Mouse (Mus musculus) neural tube, embryonic 11.5 days (tissue): ENCODE results near the gene Thrb. TPM values are rescaled to one million over a fixed set of nuclear protein-coding genes. Genes with fewer than 3 reads are reported as not detected.
"Not testable (repeated sequence)": the region's sequence is repeated elsewhere in the genome, so short reads cannot be mapped to it uniquely, and the experiment has no call there.

Source experiments
- ATAC-seq: fragments of 200-750 bp; cut with Nextera tagmentation; 2 replicates; pipeline ENCODE4 v1.8.0; 2017; ENCODE audit warnings: moderate number of reproducible peaks, mild to moderate bottlenecking, moderate TSS enrichment, moderate library complexity; ENCODE audit not compliant: insufficient read depth, low FRiP score, low TSS enrichment
- DNase-seq: peaks from one replicate; pipeline ENCODE4 v3.0.0-alpha.2; 2015; ENCODE audit warnings: low spot score
- H3K27ac ChIP-seq: fragments of 300-500 bp; sonication (generic); 2 replicates; pipeline ENCODE4 v1.5.1; 2014; ENCODE audit warnings: low read depth, mild to moderate bottlenecking, low read length
- H3K27me3 ChIP-seq: fragments of 300-500 bp; sonication (generic); 2 replicates; pipeline ENCODE4 v1.6.1; 2014; ENCODE audit warnings: mild to moderate bottlenecking, low read length, mixed read lengths; ENCODE audit not compliant: control insufficient read depth, insufficient read depth
- H3K36me3 ChIP-seq: fragments of 300-500 bp; sonication (generic); 2 replicates; pipeline ENCODE4 v1.6.1; 2014; ENCODE audit warnings: mild to moderate bottlenecking, low read length, moderate library complexity, mixed read lengths; ENCODE audit not compliant: control insufficient read depth, insufficient read depth
- H3K4me1 ChIP-seq: fragments of 300-500 bp; sonication (generic); 2 replicates; pipeline ENCODE4 v1.6.1; 2014; ENCODE audit warnings: low read length, mixed read lengths; ENCODE audit not compliant: control insufficient read depth, insufficient read depth
- H3K4me2 ChIP-seq: fragments of 300-500 bp; sonication (generic); 2 replicates; pipeline ENCODE4 v1.6.1; 2014; ENCODE audit warnings: low read depth, mild to moderate bottlenecking, moderate library complexity
- H3K4me3 ChIP-seq: fragments of 300-500 bp; sonication (generic); 2 replicates; pipeline ENCODE4 v1.5.1; 2014; ENCODE audit warnings: low read depth, low read length
- H3K9ac ChIP-seq: fragments of 300-500 bp; sonication (generic); 2 replicates; pipeline ENCODE4 v1.6.1; 2014; ENCODE audit warnings: mild to moderate bottlenecking, low read length
- H3K9me3 ChIP-seq: fragments of 300-500 bp; sonication (generic); 2 replicates; pipeline ENCODE4 v1.6.1; 2016; ENCODE audit warnings: low read length; ENCODE audit not compliant: control insufficient read depth
- WGBS: fragments of 180-500 bp; shearing (Covaris S2); extraction: QIAGEN DNeasy Blood & Tissue Kit; methylation state at CpG from one replicate; pipeline ENCODE4 v1.1.7; 2014; 5-methylcytosine and 5-hydroxymethylcytosine counted together
- polyA plus RNA-seq: library from polyadenylated mRNA; unstranded; fragments of >200 nt; fragmentation: Nextera tagmentation; extraction: Ambion mirVana; gene quantifications from 2 replicates; pipeline ENCODE4 v1.2.1, GENCODE M21; 2014

Thrb gene
- polyA plus RNA-seq, 1 experiment from 2014 or later = 0.49 TPM

DNA sequence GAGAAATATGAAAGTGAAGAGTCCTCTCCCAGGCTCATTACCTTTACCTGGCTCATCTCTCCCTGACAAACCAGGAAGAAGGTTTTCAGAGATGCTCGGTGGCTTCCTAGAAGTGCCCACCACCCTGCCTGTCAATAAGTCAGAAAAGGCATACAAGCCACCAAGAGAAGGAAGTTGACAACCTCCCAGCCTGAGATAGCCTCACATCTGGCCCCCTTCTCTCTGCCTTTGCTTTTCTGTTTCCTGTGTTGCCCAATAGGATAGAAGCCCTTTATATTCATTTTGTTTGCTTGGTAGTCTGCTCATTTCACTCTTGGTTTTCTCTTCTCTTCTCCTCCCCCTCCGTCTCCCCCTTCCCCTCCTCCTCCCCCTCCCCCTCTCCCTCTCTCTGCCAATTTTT, 273.4 kb downstream of the Thrb start:
- DNase-seq (no peak), ATAC-seq (no peak)
- no peaks in the 10 kb centered on the region for H3K27me3 ChIP-seq
- no peak overlapping the region for H3K9ac ChIP-seq
- no peak overlapping the region for H3K4me2 ChIP-seq
- H3K4me1 ChIP-seq = no peaks in the 10 kb centered on the region
- H3K9me3 ChIP-seq = no peaks in the 10 kb centered on the region
- no peak overlapping the region for H3K4me3 ChIP-seq
- no peak overlapping the region for H3K27ac ChIP-seq
- no peaks in the 10 kb centered on the region for H3K36me3 ChIP-seq
- WGBS = 86% methylated on average over 2 of the region's 2 CpGs

DNA sequence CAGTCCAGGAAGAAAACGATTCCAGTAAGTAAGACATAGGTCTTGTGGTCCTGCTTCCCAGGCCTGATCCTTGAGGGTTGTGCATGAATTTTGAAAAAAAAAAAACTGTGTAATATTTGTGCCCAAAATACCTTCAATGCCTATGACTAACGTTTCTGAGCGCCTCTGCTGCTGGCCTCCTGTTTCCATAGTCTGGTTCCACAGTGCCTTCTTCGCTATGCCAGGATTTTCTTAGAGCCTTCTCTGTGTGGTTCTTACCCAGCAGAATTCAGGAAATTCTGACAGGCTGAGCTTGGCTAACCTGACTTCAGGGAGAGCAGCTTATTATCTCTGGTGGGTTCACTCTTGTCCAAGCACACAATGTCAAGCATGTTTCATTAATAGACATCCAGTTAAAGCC, 274.7 kb downstream of the Thrb start:
- not testable (repeated sequence) for H3K4me1 ChIP-seq, H3K27ac ChIP-seq, DNase-seq, H3K4me3 ChIP-seq, ATAC-seq, H3K9ac ChIP-seq, H3K36me3 ChIP-seq, H3K9me3 ChIP-seq, H3K27me3 ChIP-seq, H3K4me2 ChIP-seq
- 94% methylated on average over 4 of the region's 4 CpGs for WGBS

DNA sequence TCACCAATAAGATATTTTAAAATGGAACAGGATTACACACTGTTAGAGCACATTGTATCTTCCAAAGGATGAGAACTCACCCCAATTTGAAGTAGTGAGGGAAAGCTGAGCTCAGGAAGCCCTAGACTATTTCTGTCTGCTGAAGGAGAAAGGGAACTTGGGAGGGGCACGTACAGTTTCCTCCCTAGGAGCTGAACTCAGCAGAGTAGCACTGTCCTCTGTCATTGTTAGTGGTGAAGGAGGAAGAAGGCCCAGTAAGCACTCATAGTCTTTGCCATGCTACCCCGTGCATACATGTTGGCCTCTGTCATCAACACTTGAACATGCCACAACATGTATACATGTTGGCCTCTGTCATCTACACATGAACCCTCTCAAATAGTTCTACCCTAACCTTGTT, 294.0 kb downstream of the Thrb start:
- Histone ChIP-seq H3K4me1 (no peaks in the 10 kb centered on the region), H3K27ac (no peak overlapping the region), H3K4me2 (no peak overlapping the region), H3K27me3 (no peaks in the 10 kb centered on the region), H3K4me3 (no peak overlapping the region), H3K9me3 (no peaks in the 10 kb centered on the region), H3K9ac (no peak overlapping the region), H3K36me3 (no peaks in the 10 kb centered on the region)
- ATAC-seq (no peak), DNase-seq (no peak)
- 80% methylated on average over 2 of the region's 2 CpGs for WGBS

DNA sequence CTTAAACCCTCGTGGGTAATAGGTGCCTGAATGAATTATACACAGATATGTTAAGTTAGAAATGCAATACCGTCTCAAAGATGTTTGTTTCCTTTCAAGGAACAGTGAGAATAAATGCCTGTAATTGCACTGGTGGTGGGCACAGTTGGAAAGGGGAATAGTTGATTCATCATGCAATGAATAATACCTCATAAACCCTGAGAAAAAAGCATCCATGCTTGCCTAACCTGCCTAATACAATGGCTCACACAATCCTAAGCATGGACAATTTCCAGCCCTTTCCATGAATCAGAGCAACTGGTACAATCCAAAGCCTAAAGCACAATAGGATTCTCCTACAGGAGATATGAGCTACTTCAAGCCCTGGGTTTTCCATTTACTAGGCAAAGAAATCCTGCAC, 299.8 kb downstream of the Thrb start:
- Histone ChIP-seq H3K4me3 (no peak overlapping the region), H3K4me2 (no peak overlapping the region), H3K9me3 (no peaks in the 10 kb centered on the region), H3K27ac (no peak overlapping the region), H3K9ac (no peak overlapping the region), H3K4me1 (no peaks in the 10 kb centered on the region), H3K27me3 (no peaks in the 10 kb centered on the region), H3K36me3 (no peaks in the 10 kb centered on the region)
- 53% methylated on average over 2 of the region's 2 CpGs for WGBS
- DNase-seq (no peak), ATAC-seq (no peak)

DNA sequence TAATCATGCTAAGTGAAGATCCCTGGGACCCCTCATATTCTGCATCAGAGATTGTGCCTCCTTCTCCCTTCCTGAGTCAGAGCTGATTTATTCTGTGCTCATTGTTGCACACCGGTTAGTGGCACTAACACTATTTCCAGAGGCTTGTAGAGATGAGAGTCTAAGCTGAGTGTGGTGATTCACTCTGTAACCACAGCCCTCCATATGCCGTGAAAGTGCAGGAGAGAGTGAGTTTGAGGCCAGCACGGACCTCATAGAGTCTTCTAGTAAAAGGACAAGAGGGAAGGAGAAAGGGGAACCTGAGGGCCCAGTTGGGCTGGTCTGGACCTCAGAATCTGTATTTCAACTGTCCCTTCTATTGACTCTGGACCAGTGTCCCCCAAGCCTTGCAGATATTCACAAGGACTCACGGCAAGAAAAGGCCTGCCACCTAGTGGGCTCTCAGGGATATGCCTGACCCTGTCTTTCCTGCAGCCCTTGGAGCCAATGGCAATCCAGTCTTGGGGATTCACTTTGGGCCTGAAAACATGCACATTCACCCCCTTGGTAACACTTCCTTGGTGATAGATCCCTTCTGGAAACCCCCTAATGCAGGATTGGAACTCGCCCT, 307.2 kb downstream of the Thrb start:
- H3K27me3 ChIP-seq = no peaks in the 10 kb centered on the region
- H3K27ac ChIP-seq = no peak overlapping the region
- no peak overlapping the region for H3K4me3 ChIP-seq
- 34% methylated on average over 5 of the region's 5 CpGs for WGBS
- no peak overlapping the region for H3K4me2 ChIP-seq
- H3K9me3 ChIP-seq = no peaks in the 10 kb centered on the region
- ATAC-seq (peak; percentile 74; the same call in 1 of the 2 replicates), DNase-seq (peak; percentile 68)
- no peak overlapping the region for H3K9ac ChIP-seq
- H3K4me1 ChIP-seq = no peaks in the 10 kb centered on the region
- H3K36me3 ChIP-seq = no peaks in the 10 kb centered on the region

DNA sequence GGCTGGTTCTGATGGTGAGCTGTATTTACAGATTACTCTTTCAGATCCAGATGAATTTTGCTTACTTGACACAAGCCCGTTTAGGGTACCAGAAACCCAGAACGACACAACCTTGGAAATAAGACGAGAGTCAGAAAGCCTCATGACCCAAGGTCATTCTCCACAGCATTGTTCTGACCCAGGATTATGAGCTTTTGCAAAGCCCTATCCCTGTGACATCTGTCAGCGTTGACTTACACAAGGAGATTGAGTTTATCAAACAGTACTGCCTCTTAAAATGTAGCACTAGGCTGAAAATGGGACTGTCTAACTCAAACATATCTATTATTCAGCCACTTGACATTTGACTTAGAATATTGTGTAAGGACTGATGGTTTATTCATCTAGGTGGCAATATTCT, 312.1 kb downstream of the Thrb start:
- Histone ChIP-seq H3K27me3 (no peaks in the 10 kb centered on the region), H3K9ac (no peak overlapping the region), H3K36me3 (no peaks in the 10 kb centered on the region), H3K9me3 (no peaks in the 10 kb centered on the region), H3K4me2 (no peak overlapping the region), H3K4me1 (no peaks in the 10 kb centered on the region), H3K4me3 (no peak overlapping the region), H3K27ac (no peak overlapping the region)
- WGBS = 80% methylated on average over 4 of the region's 4 CpGs
- ATAC-seq (no peak), DNase-seq (no peak)

DNA sequence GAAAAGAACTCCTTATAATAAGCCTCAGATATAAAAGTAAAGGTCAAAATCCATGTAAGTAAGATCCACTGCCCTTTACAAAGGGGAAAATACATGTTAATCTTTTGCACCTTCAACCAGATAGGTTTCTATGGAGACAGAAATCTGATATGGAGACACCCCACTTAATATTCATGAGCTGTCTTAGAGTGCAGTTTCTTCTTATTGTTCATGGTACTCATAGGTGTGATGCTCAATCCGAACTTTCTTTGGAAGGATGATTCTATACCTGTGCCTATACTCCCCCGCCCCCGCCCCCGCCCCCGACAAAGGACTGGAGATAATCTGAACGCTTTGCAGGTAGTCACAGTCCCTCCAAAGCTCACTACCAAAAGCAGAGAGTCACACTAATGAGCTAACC, 312.6 kb downstream of the Thrb start:
- ATAC-seq = no peak

DNA sequence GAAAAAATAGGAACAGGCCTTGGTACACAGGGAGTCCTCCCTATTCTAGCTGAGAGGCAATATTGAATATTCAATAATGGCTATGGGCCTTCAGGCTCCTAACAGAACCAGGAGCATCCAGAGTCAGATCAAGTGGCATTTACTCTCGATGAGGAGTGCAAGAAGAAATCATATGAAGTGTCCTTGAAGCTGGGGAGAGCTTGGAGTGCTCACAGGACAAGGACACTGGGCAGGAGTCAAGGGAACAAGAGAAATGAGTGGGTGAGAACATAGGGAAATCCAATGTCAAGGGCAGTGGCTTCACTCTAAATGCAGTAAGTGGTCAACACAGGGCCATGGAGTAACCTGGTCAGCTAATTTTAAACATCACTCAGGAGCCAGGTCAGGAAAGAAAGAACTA, 315.7 kb downstream of the Thrb start:
- H3K9me3 ChIP-seq = no peaks in the 10 kb centered on the region
- no peak overlapping the region for H3K4me2 ChIP-seq
- no peak overlapping the region for H3K27ac ChIP-seq
- 83% methylated on average over 1 of the region's 1 CpGs for WGBS
- DNase-seq (no peak), ATAC-seq (no peak)
- H3K27me3 ChIP-seq = no peaks in the 10 kb centered on the region
- no peak overlapping the region for H3K4me3 ChIP-seq
- H3K9ac ChIP-seq = no peak overlapping the region
- no peaks in the 10 kb centered on the region for H3K4me1 ChIP-seq
- H3K36me3 ChIP-seq = no peaks in the 10 kb centered on the region

More for the DNA sequence above, 312.6 kb downstream of the Thrb start:
- H3K9me3 ChIP-seq = no peaks in the 10 kb centered on the region
- H3K27me3 ChIP-seq = no peaks in the 10 kb centered on the region
- WGBS = 79% methylated on average over 6 of the region's 6 CpGs
- DNase-seq = no peak
- no peaks in the 10 kb centered on the region for H3K4me1 ChIP-seq
- no peaks in the 10 kb centered on the region for H3K36me3 ChIP-seq
- H3K4me2 ChIP-seq = no peak overlapping the region
- no peak overlapping the region for H3K27ac ChIP-seq
- H3K4me3 ChIP-seq = no peak overlapping the region
- no peak overlapping the region for H3K9ac ChIP-seq

DNA sequence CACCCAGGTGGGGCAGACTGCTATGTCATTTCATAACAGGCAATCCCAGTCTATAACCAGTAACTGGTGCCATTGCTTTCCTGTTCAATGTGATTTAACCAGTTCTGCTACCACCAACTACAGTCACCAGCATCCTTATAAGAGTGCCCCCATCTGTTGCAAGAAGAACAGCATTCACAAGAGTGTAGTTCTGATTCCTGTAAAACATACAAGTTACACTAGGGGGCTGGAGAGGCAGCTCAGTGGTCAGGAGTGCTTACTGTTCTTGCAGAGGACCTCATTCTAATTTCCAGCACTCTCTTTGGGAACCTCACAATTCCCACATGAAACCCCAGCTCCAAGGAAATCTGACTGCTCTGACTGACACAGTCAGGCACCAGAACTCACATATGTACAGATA, 318.2 kb downstream of the Thrb start:
- no peaks in the 10 kb centered on the region for H3K4me1 ChIP-seq
- H3K27me3 ChIP-seq = no peaks in the 10 kb centered on the region
- no peak overlapping the region for H3K4me3 ChIP-seq
- no peak overlapping the region for H3K4me2 ChIP-seq
- H3K9me3 ChIP-seq = no peaks in the 10 kb centered on the region
- no peak overlapping the region for H3K27ac ChIP-seq
- ATAC-seq (no peak), DNase-seq (no peak)
- no peak overlapping the region for H3K9ac ChIP-seq
- H3K36me3 ChIP-seq = no peaks in the 10 kb centered on the region
